13 mouse cellular contexts compared by ENCODE assay signal in the genomic region with DNA sequence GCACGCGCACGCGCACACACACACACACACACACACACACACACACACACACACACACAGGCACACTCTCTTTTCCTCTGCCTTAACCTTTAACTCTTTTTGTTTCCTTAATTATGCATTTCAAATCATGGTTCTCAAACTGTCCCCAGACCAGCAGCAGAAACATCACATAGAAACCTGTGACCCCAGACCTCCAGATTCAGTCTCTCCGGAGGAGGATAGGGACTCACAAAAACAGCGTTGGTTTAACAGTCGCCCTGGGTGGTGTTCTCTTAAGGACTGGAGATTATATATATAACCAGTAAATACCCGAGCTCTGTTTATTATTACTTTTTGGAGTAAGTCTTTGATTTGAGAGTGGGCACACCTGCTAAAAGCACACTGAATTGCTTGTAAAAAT. TPM values are rescaled to one million over a fixed set of nuclear protein-coding genes. Genes with fewer than 3 reads are reported as not detected.
DNase-seq lines count a peak whose midpoint lies in the region; ATAC-seq and TF ChIP-seq lines count a peak whose summit lies in the region.
"Had no signal": no experiment of that assay in that cellular context is flagged by ENCODE, and none has a peak within 500 bp of the region (broad histone marks: within the 10 kb centered on the region; RNA-seq: fewer than 3 reads in every experiment).

No protein-coding gene starts in this region.

- H3K27ac ChIP-seq in kidney, embryonic 14.5 days (ENCODE audit: low read depth, low read length) = peak overlapping the region; percentile 85; the same call in 1 of the 2 replicates
- H3K27ac ChIP-seq in kidney, adult 2 months (ENCODE audit: insufficient read depth, low read depth, low read length) = no peak overlapping the region; the same call in 1 of the 2 replicates
- H3K27ac ChIP-seq in lung, postnatal 0 days (ENCODE audit: low read length) = 0 out of 2 replicates have a peak overlapping the region, but pooled peaks have one; percentile 20
- H3K27ac ChIP-seq in intestine, embryonic 16.5 days (ENCODE audit: low read length) = peak overlapping the region; percentile 60; the same call in 1 of the 2 replicates
- peak overlapping the region; percentile 92; the same call in 1 of the 2 replicates for H3K27ac ChIP-seq in stomach, embryonic 16.5 days (ENCODE audit: low read length)
- H3K27ac ChIP-seq: forebrain, embryonic 15.5 days; liver, embryonic 12.5 days had no signal

- no peak for TF ChIP-seq EP300 in lung, postnatal 0 days (IDR thresholded peaks at IDR 0.05)

- H3K4me2 ChIP-seq in kidney, embryonic 14.5 days (replicated peaks; ENCODE audit: low read depth, low read length) = peak overlapping the region; percentile 59
- H3K4me2 ChIP-seq in lung, postnatal 0 days (replicated peaks; ENCODE audit: low read depth, low read length) = 0 out of 2 replicates have a peak overlapping the region, but pooled peaks have one; percentile 51
- H3K4me2 ChIP-seq in intestine, embryonic 16.5 days (ENCODE audit: low read depth, low read length) = 0 out of 2 replicates have a peak overlapping the region, but pooled peaks have one; percentile 57
- H3K4me2 ChIP-seq in stomach, embryonic 16.5 days (ENCODE audit: low read depth, low read length) = peak overlapping the region; percentile 46
- H3K4me2 ChIP-seq: forebrain, embryonic 15.5 days had no signal

- H3K27me3 ChIP-seq in kidney, embryonic 14.5 days (ENCODE audit: control insufficient read depth, insufficient read depth, low read length) = peaks cover 15% of the 10 kb centered on the region; the same call in 1 of the 2 replicates
- peaks cover 6% of the 10 kb centered on the region for H3K27me3 ChIP-seq in kidney, adult 2 months (replicated peaks; ENCODE audit: control insufficient read depth, insufficient read depth, low read length)
- H3K27me3 ChIP-seq in lung, postnatal 0 days (replicated peaks; ENCODE audit: insufficient read depth, low read length) = peaks cover 7% of the 10 kb centered on the region
- peaks cover 12% of the 10 kb centered on the region; the same call in 1 of the 2 replicates for H3K27me3 ChIP-seq in intestine, embryonic 16.5 days (replicated peaks; ENCODE audit: control insufficient read depth, insufficient read depth, low read length)
- H3K27me3 ChIP-seq in stomach, embryonic 16.5 days (ENCODE audit: control insufficient read depth, insufficient read depth, low read length) = peaks cover 16% of the 10 kb centered on the region

- no peak for TF ChIP-seq CTCF in kidney, adult 2 months (conservative IDR thresholded peaks at IDR 0.05; ENCODE audit: insufficient read depth, insufficient read length, low read depth, low read length)
- TF ChIP-seq CTCF in lung, postnatal 0 days (IDR thresholded peaks at IDR 0.05) = no peak

- peaks cover 9% of the 10 kb centered on the region; the same call in 1 of the 2 replicates for H3K4me1 ChIP-seq in kidney, embryonic 14.5 days (ENCODE audit: control insufficient read depth, insufficient read depth, low read length)
- H3K4me1 ChIP-seq in kidney, adult 2 months (ENCODE audit: control insufficient read depth, insufficient read depth, low read length) = 0 out of 2 replicates have a peak, but pooled peaks cover 2% of the 10 kb centered on the region
- H3K4me1 ChIP-seq in lung, postnatal 0 days (ENCODE audit: insufficient read depth, low read depth, low read length) = no peaks in the 10 kb centered on the region
- 0 out of 2 replicates have a peak, but pooled peaks cover 8% of the 10 kb centered on the region for H3K4me1 ChIP-seq in intestine, embryonic 16.5 days (ENCODE audit: control insufficient read depth, insufficient read depth, low read length)
- peaks cover 5% of the 10 kb centered on the region for H3K4me1 ChIP-seq in stomach, embryonic 16.5 days (ENCODE audit: control insufficient read depth, insufficient read depth, low read length)
- H3K4me1 ChIP-seq: liver, embryonic 12.5 days had no signal

- 3% methylated on average over 4 of the region's 8 CpGs for WGBS in kidney, embryonic 14.5 days
- WGBS in kidney, adult 2 months = 13% methylated on average over 8 of the region's 8 CpGs
- 7% methylated on average over 4 of the region's 8 CpGs for WGBS in lung, postnatal 0 days
- 3% methylated on average over 4 of the region's 8 CpGs for WGBS in intestine, embryonic 16.5 days
- under 1% methylated on average over 4 of the region's 8 CpGs for WGBS in stomach, embryonic 16.5 days

- no peak for TF ChIP-seq POLR2A in kidney, adult 2 months (IDR thresholded peaks at IDR 0.05; ENCODE audit: low read depth, low read length)

- no peak overlapping the region; the same call in 1 of the 2 replicates for H3K9ac ChIP-seq in kidney, embryonic 14.5 days (ENCODE audit: low read depth, low read length)
- H3K9ac ChIP-seq in lung, postnatal 0 days (replicated peaks; ENCODE audit: low read depth) = no peak overlapping the region
- H3K9ac ChIP-seq in intestine, embryonic 16.5 days (ENCODE audit: low read depth, low read length) = no peak overlapping the region
- peak overlapping the region; percentile 59; the same call in 1 of the 2 replicates for H3K9ac ChIP-seq in stomach, embryonic 16.5 days (ENCODE audit: low read length)
- H3K9ac ChIP-seq: forebrain, embryonic 15.5 days; liver, embryonic 12.5 days had no signal

- H3K4me3 ChIP-seq in kidney, embryonic 14.5 days (ENCODE audit: low read length) = peak overlapping the region; percentile 0; the same call in 1 of the 2 replicates
- no peak overlapping the region for H3K4me3 ChIP-seq in kidney, adult 2 months (ENCODE audit: insufficient read depth, low read depth, low read length)
- no peak overlapping the region for H3K4me3 ChIP-seq in lung, postnatal 0 days (ENCODE audit: low read depth, low read length)
- H3K4me3 ChIP-seq in intestine, embryonic 16.5 days (ENCODE audit: low read length) = peak overlapping the region; percentile 20; the same call in 1 of the 2 replicates
- peak overlapping the region; percentile 52 for H3K4me3 ChIP-seq in stomach, embryonic 16.5 days (replicated peaks; ENCODE audit: low read length)
- H3K4me3 ChIP-seq: forebrain, embryonic 15.5 days; liver, embryonic 12.5 days had no signal

- no peak for DNase-seq in kidney, adult 2 months
- peak; percentile 9 for DNase-seq in lung, postnatal 0 days (ENCODE audit: low spot score)
- no peak for DNase-seq in lung, postnatal 4 days
- no peak for DNase-seq in layer of hippocampus, adult 9-10 months (ENCODE audit: low spot score)
- DNase-seq: cerebellum, adult 11 months; kidney, adult 18-20 months; right cerebral cortex, postnatal 25 days; thymus, postnatal 14 days had no signal

- H3K36me3 ChIP-seq in kidney, embryonic 14.5 days (ENCODE audit: control insufficient read depth, insufficient read depth, low read length) = no peaks in the 10 kb centered on the region
- H3K36me3 ChIP-seq in kidney, adult 2 months (ENCODE audit: control insufficient read depth, insufficient read depth, low read length) = no peaks in the 10 kb centered on the region
- no peaks in the 10 kb centered on the region for H3K36me3 ChIP-seq in lung, postnatal 0 days (ENCODE audit: insufficient read depth, low read length)
- H3K36me3 ChIP-seq in intestine, embryonic 16.5 days (ENCODE audit: control insufficient read depth, insufficient read depth, low read length) = no peaks in the 10 kb centered on the region
- no peaks in the 10 kb centered on the region for H3K36me3 ChIP-seq in stomach, embryonic 16.5 days (ENCODE audit: control insufficient read depth, insufficient read depth, low read length)
- H3K36me3 ChIP-seq: forebrain, embryonic 15.5 days; liver, embryonic 12.5 days had no signal

- ATAC-seq in kidney, embryonic 14.5 days (ENCODE audit: low FRiP score, low TSS enrichment) = no peak
- no peak; the same call in 1 of the 2 replicates for ATAC-seq in lung, postnatal 0 days
- no peak for ATAC-seq in intestine, embryonic 16.5 days
- ATAC-seq in stomach, embryonic 16.5 days (ENCODE audit: insufficient read depth, low FRiP score) = no peak
- ATAC-seq: forebrain, embryonic 15.5 days; liver, embryonic 12.5 days had no signal

- no peaks in the 10 kb centered on the region for H3K9me3 ChIP-seq in kidney, embryonic 14.5 days (ENCODE audit: control insufficient read depth, low read length)
- H3K9me3 ChIP-seq in lung, postnatal 0 days (ENCODE audit: low read length) = no peaks in the 10 kb centered on the region
- no peaks in the 10 kb centered on the region for H3K9me3 ChIP-seq in intestine, embryonic 16.5 days (ENCODE audit: control insufficient read depth, low read length)
- H3K9me3 ChIP-seq in stomach, embryonic 16.5 days (replicated peaks; ENCODE audit: control insufficient read depth, low read length) = no peaks in the 10 kb centered on the region
- H3K9me3 ChIP-seq: forebrain, embryonic 15.5 days; liver, embryonic 12.5 days had no signal

RNA-seq across cellular contexts. Expression of gene Tcf21, which starts 5.7 kb away (rescaled TPM):
- 331 and 384 TPM in 2 replicates for polyA plus RNA-seq in kidney, embryonic 14.5 days (2014; fragmentation: Nextera tagmentation; extraction: Ambion mirVana)
- polyA plus RNA-seq in kidney, adult 2 months (2012; rRNA removed) = 124 and 141 TPM in 2 replicates
- 697 and 750 TPM in 2 replicates for polyA plus RNA-seq in lung, postnatal 0 days (2015; fragmentation: Nextera tagmentation; extraction: Ambion mirVana)
- polyA plus RNA-seq in intestine, embryonic 16.5 days (2015; fragmentation: Nextera tagmentation; extraction: Ambion mirVana) = 133 and 145 TPM in 2 replicates
- 189 and 202 TPM in 2 replicates for polyA plus RNA-seq in stomach, embryonic 16.5 days (2015; fragmentation: Nextera tagmentation; extraction: Ambion mirVana)

Comparison
In these comparisons a context has a peak if more than half of its experiments do, and no peak if none do; other contexts are left out.
1. H3K4me3 ChIP-seq: peak in kidney, embryonic 14.5 days (single experiment), intestine, embryonic 16.5 days (single experiment) and stomach, embryonic 16.5 days (single experiment); none in kidney, adult 2 months (single experiment) and lung, postnatal 0 days (single experiment).
2. Peak in every context shown above with its lines, with median percentiles within 50 percentile points of each other: H3K4me2 ChIP-seq.